Mouse (Mus musculus): ENCODE measurements around the gene Saal1. TPM values are rescaled to one million over a fixed set of nuclear protein-coding genes. Genes with fewer than 3 reads are reported as not detected.
"Not testable (repeated sequence)": the region's sequence is repeated elsewhere in the genome, so short reads cannot be mapped to it uniquely, and the experiment has no call there.

Saal1 gene
- polyA plus RNA-seq, 1 experiment: 5.1 TPM

- DNase-seq (ENCODE audit: low read depth, low spot score): no peak
- 65% methylated on average over 6 of the region's 6 CpGs for WGBS
Observed at GRCm38 (mm10) chr7:46712250-46712649, 1.8 kb upstream of the Saal1 start.

GRCm38 (mm10) chr7:46700521-46701025 is 9.9 kb downstream of the Saal1 start:
- 93% methylated on average over 6 of the region's 6 CpGs for WGBS
- no peak for DNase-seq (ENCODE audit: low read depth, low spot score)

- WGBS: 84% methylated on average over 1 of the region's 1 CpGs
- DNase-seq (ENCODE audit: low read depth, low spot score): no peak
Observed at GRCm38 (mm10) chr7:46696754-46697153, 13.7 kb downstream of the Saal1 start.

GRCm38 (mm10) chr7:46686827-46687226 is 23.7 kb downstream of the Saal1 start:
- 77% methylated on average over 5 of the region's 5 CpGs for WGBS
- no peak for DNase-seq (ENCODE audit: low read depth, low spot score)

GRCm38 (mm10) chr7:46680732-46681131 is 29.7 kb downstream of the Saal1 start:
- no peak for DNase-seq (ENCODE audit: low read depth, low spot score)

GRCm38 (mm10) chr7:46679044-46679443 is 31.4 kb downstream of the Saal1 start:
- 75% methylated on average over 7 of the region's 7 CpGs for WGBS

GRCm38 (mm10) chr7:46678417-46678816 is 32.1 kb downstream of the Saal1 start:
- DNase-seq (ENCODE audit: low read depth, low spot score): no peak
- WGBS: 29% methylated on average over 3 of the region's 3 CpGs

More at GRCm38 (mm10) chr7:46679044-46679443, 31.4 kb downstream of the Saal1 start:
- not testable (repeated sequence) for DNase-seq (ENCODE audit: low read depth, low spot score)

GRCm38 (mm10) chr7:46676808-46677360 is 33.6 kb downstream of the Saal1 start:
- DNase-seq (ENCODE audit: low read depth, low spot score): no peak
- 38% methylated on average over 5 of the region's 5 CpGs for WGBS

- WGBS: 83% methylated on average over 8 of the region's 8 CpGs
- no peak for DNase-seq (ENCODE audit: low read depth, low spot score)
Observed at GRCm38 (mm10) chr7:46675886-46676285, 34.6 kb downstream of the Saal1 start.

- no peak for DNase-seq (ENCODE audit: low read depth, low spot score)
- 87% methylated on average over 7 of the region's 7 CpGs for WGBS
Observed at GRCm38 (mm10) chr7:46675061-46675460, 35.4 kb downstream of the Saal1 start.

- 25% methylated on average over 10 of the region's 10 CpGs for WGBS
- no peak for DNase-seq (ENCODE audit: low read depth, low spot score)
Observed at GRCm38 (mm10) chr7:46672160-46672672, 38.3 kb downstream of the Saal1 start, which contains the start of gene Tph1. Gene Tph1, minus strand, starts transcription at chr7:46672537.

- 3% methylated on average over 21 of the region's 21 CpGs for WGBS
- DNase-seq (ENCODE audit: low read depth, low spot score): no peak
Observed at GRCm38 (mm10) chr7:46667256-46667655, 43.2 kb downstream of the Saal1 start.

- 32% methylated on average over 9 of the region's 9 CpGs for WGBS
- no peak for DNase-seq (ENCODE audit: low read depth, low spot score)
Observed at GRCm38 (mm10) chr7:46665236-46665635, 45.2 kb downstream of the Saal1 start.

GRCm38 (mm10) chr7:46661591-46662090 is 48.8 kb downstream of the Saal1 start:
- DNase-seq (ENCODE audit: low read depth, low spot score): no peak
- 28% methylated on average over 18 of the region's 18 CpGs for WGBS

GRCm38 (mm10) chr7:46652279-46652678 is 58.2 kb downstream of the Saal1 start:
- no peak for DNase-seq (ENCODE audit: low read depth, low spot score)
- WGBS: 56% methylated on average over 2 of the region's 2 CpGs

GRCm38 (mm10) chr7:46650231-46650630 is 60.2 kb downstream of the Saal1 start:
- WGBS: 44% methylated on average over 5 of the region's 5 CpGs
- not testable (repeated sequence) for DNase-seq (ENCODE audit: low read depth, low spot score)

GRCm38 (mm10) chr7:46648431-46649140 is 61.9 kb downstream of the Saal1 start:
- no peak for DNase-seq (ENCODE audit: low read depth, low spot score)
- WGBS: 73% methylated on average over 4 of the region's 4 CpGs

- no peak for DNase-seq (ENCODE audit: low read depth, low spot score)
- 87% methylated on average over 1 of the region's 1 CpGs for WGBS
Observed at GRCm38 (mm10) chr7:46643172-46643571, 67.3 kb downstream of the Saal1 start.

- WGBS: 16% methylated on average over 17 of the region's 17 CpGs
- DNase-seq (ENCODE audit: low read depth, low spot score): no peak
Observed at GRCm38 (mm10) chr7:46640062-46640461, 70.4 kb downstream of the Saal1 start.

GRCm38 (mm10) chr7:46639692-46640031 is 70.8 kb downstream of the Saal1 start, which contains the start of gene Sergef:
Gene Sergef, minus strand, starts transcription at chr7:46639807.
- peak; percentile 48 for DNase-seq (ENCODE audit: low read depth, low spot score)
- WGBS: 1% methylated on average over 30 of the region's 30 CpGs

Measured in large intestine, adult 2 months (tissue).